Mouse (Mus musculus): ENCODE measurements at regions not wholly inside any gene's neighbourhood (a gene's known extent, or its start where the extent isn't known, plus 50 kb on each side); places are given as distances from the start of the nearest gene placed in this dataset.

DNA sequence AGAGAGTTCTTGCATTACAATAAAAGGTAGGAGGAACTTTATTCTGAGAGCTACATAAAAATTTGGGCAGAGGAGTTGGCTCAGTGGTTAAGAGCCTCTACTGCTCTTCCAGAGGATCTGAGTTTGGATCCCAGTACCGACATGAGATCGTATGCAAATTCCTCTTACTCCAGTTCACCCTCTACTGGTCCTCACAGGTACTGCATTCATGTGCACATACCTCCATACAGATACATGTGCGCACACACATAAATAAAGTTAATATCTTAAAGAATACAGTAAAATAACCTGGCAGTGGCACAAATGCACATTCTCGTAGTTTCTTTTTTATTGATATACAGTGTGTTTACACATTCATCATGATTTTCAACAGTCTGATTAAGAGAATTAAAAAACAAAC lies 232.4 kb downstream of the Vps13c start:
- no peak overlapping the region for H3K9ac ChIP-seq (replicated peaks; ENCODE audit: low read length)
- H3K27ac ChIP-seq (ENCODE audit: low read length): no peak overlapping the region
- 0 out of 2 replicates have a peak, but pooled peaks cover 4% of the 10 kb centered on the region for H3K9me3 ChIP-seq (ENCODE audit: low read length)
- H3K36me3 ChIP-seq (ENCODE audit: insufficient read depth, low read length): no peaks in the 10 kb centered on the region
- no peaks in the 10 kb centered on the region; the same call in 1 of the 2 replicates for H3K27me3 ChIP-seq (ENCODE audit: insufficient read depth, low read length)
- no peaks in the 10 kb centered on the region for H3K4me1 ChIP-seq (ENCODE audit: insufficient read depth, low read length)
- H3K4me2 ChIP-seq (replicated peaks; ENCODE audit: low read depth, low read length): no peak overlapping the region
- H3K4me3 ChIP-seq (ENCODE audit: low read length): no peak overlapping the region
- ATAC-seq (ENCODE audit: low FRiP score, low TSS enrichment): no peak
- WGBS: 91% methylated on average over 4 of the region's 4 CpGs

DNA sequence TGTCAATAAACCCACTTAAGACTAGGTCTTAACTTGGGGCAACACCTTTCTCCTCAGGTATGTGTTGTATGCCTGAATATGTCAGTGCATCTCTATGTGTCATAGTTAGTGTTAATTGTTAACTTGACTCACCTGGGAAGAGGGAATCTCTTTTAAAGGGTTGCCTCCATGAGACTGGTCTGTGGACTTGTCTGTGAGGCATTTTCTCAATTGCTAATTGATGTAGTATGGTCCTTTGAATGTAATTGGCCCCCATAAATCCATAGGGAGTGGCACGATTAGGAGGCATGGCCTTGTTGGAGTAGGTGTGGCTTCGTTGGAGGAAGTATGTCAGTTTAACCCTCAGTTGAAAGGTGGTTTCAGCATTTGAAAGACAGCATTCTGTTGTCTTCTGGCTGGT lies 237.1 kb downstream of the Vps13c start:
- H3K4me3 ChIP-seq (ENCODE audit: low read length): no peak overlapping the region
- H3K27ac ChIP-seq (ENCODE audit: low read length): no peak overlapping the region
- no peak overlapping the region for H3K9ac ChIP-seq (replicated peaks; ENCODE audit: low read length)
- H3K9me3 ChIP-seq (ENCODE audit: low read length): 0 out of 2 replicates have a peak, but pooled peaks cover 4% of the 10 kb centered on the region
- no peaks in the 10 kb centered on the region; the same call in 1 of the 2 replicates for H3K27me3 ChIP-seq (ENCODE audit: insufficient read depth, low read length)
- no peak overlapping the region for H3K4me2 ChIP-seq (replicated peaks; ENCODE audit: low read depth, low read length)
- no peak for ATAC-seq (ENCODE audit: low FRiP score, low TSS enrichment)
- no peaks in the 10 kb centered on the region for H3K36me3 ChIP-seq (ENCODE audit: insufficient read depth, low read length)
- 35% methylated on average over 2 of the region's 2 CpGs for WGBS
- no peaks in the 10 kb centered on the region for H3K4me1 ChIP-seq (ENCODE audit: insufficient read depth, low read length)

DNA sequence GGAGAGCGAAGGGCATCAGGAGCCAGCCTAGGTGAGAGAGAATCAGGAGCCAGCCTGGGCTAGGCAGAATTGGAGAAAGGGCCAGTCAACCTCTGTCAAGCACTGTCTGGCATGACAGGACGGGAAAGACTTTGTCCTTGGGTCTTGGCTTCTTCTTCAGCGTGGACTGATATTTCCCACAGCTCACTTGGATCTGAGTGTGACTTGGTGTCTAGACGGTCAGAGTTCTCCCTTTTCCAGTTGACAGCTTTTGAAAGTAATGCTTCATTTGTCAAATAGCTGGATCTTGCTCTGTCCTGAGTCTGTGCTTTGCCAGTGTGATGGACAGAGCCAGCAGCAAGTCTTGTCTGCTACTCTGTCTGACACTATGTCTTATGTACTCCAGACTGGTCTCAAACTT lies 243.1 kb downstream of the Vps13c start:
- Histone ChIP-seq H3K27me3 (ENCODE audit: insufficient read depth, low read length) (no peaks in the 10 kb centered on the region), H3K9ac (replicated peaks; ENCODE audit: low read length) (no peak overlapping the region), H3K4me1 (ENCODE audit: insufficient read depth, low read length) (no peaks in the 10 kb centered on the region), H3K9me3 (ENCODE audit: low read length) (no peaks in the 10 kb centered on the region), H3K4me3 (ENCODE audit: low read length) (no peak overlapping the region), H3K27ac (ENCODE audit: low read length) (no peak overlapping the region), H3K4me2 (replicated peaks; ENCODE audit: low read depth, low read length) (no peak overlapping the region), H3K36me3 (ENCODE audit: insufficient read depth, low read length) (no peaks in the 10 kb centered on the region)
- WGBS: 69% methylated on average over 4 of the region's 4 CpGs
- no peak for ATAC-seq (ENCODE audit: low FRiP score, low TSS enrichment)

DNA sequence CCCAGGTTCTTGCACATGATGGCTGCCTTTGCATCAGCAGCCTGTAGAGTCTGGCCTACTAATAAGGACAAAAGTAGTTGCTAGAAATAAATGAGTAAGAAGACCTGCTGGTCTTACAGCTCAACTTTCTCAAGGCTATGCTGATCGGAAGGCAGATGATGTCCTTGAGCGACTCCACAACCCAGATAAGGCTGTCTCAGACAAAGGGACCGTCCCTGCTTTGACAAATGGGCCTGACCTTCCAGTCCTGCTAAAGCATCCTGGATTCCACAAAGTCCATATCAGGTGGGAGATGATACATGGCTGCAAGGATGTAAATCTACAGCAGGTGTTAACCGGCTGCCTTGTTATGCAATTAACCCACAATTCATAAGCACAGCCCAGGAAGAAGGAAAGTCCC lies 244.8 kb downstream of the Vps13c start:
- Histone ChIP-seq H3K4me1 (ENCODE audit: insufficient read depth, low read length) (no peaks in the 10 kb centered on the region), H3K4me3 (ENCODE audit: low read length) (no peak overlapping the region), H3K36me3 (ENCODE audit: insufficient read depth, low read length) (no peaks in the 10 kb centered on the region), H3K4me2 (replicated peaks; ENCODE audit: low read depth, low read length) (no peak overlapping the region), H3K9ac (replicated peaks; ENCODE audit: low read length) (no peak overlapping the region), H3K27ac (ENCODE audit: low read length) (no peak overlapping the region), H3K27me3 (ENCODE audit: insufficient read depth, low read length) (no peaks in the 10 kb centered on the region), H3K9me3 (ENCODE audit: low read length) (no peaks in the 10 kb centered on the region)
- ATAC-seq (ENCODE audit: low FRiP score, low TSS enrichment): no peak
- WGBS: 74% methylated on average over 4 of the region's 4 CpGs

DNA sequence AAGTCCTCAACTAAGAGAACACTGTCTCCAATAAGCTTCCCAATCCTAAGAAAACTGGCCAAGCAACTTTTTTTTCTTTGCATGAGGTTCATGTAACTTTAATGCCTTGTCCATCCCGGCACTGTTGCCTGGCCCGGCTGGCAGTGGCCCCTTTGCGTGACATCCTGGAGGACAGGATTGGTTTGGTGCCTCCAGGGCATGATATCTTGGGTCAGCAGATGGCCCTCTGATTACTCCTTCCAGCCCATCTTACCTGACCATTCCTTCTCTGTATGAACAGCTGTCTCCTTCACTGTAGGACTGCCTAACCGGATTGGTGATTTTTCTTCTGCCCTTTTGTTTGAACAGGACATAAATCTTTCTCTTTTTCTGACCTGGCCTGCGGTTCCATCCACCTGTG lies 254.4 kb downstream of the Vps13c start:
- Histone ChIP-seq H3K9me3 (ENCODE audit: low read length) (no peaks in the 10 kb centered on the region), H3K36me3 (ENCODE audit: insufficient read depth, low read length) (no peaks in the 10 kb centered on the region), H3K27me3 (ENCODE audit: insufficient read depth, low read length) (no peaks in the 10 kb centered on the region), H3K4me2 (replicated peaks; ENCODE audit: low read depth, low read length) (no peak overlapping the region), H3K4me1 (ENCODE audit: insufficient read depth, low read length) (no peaks in the 10 kb centered on the region), H3K4me3 (ENCODE audit: low read length) (no peak overlapping the region), H3K27ac (ENCODE audit: low read length) (no peak overlapping the region), H3K9ac (replicated peaks; ENCODE audit: low read length) (no peak overlapping the region)
- ATAC-seq (ENCODE audit: low FRiP score, low TSS enrichment): no peak
- WGBS: 54% methylated on average over 5 of the region's 5 CpGs

DNA sequence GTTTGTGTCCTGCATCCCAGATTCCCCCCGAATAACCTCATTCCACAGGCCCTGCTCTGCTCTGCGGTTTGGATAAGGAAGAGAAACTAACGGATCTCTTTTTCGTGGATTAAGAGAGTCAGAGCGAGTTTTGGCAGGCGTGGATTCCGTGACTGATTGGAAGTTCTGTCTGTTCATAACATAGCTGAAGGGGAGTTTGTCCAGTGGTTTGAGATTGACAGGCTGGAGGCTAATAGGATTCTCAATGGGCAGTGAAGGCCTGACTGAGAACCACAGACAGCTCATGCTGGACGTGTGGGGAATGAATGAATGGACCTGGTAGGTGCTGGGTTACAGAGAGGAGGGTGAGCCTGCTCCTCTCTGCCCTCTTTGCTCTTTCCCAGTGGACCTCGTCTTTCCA lies 269.6 kb downstream of the Vps13c start:
- Histone ChIP-seq H3K9ac (replicated peaks; ENCODE audit: low read length) (no peak overlapping the region), H3K27ac (ENCODE audit: low read length) (no peak overlapping the region), H3K27me3 (ENCODE audit: insufficient read depth, low read length) (no peaks in the 10 kb centered on the region), H3K9me3 (ENCODE audit: low read length) (no peaks in the 10 kb centered on the region), H3K4me1 (ENCODE audit: insufficient read depth, low read length) (no peaks in the 10 kb centered on the region), H3K36me3 (ENCODE audit: insufficient read depth, low read length) (no peaks in the 10 kb centered on the region), H3K4me2 (replicated peaks; ENCODE audit: low read depth, low read length) (no peak overlapping the region), H3K4me3 (ENCODE audit: low read length) (no peak overlapping the region)
- WGBS: 82% methylated on average over 9 of the region's 9 CpGs
- ATAC-seq (ENCODE audit: low FRiP score, low TSS enrichment): no peak

DNA sequence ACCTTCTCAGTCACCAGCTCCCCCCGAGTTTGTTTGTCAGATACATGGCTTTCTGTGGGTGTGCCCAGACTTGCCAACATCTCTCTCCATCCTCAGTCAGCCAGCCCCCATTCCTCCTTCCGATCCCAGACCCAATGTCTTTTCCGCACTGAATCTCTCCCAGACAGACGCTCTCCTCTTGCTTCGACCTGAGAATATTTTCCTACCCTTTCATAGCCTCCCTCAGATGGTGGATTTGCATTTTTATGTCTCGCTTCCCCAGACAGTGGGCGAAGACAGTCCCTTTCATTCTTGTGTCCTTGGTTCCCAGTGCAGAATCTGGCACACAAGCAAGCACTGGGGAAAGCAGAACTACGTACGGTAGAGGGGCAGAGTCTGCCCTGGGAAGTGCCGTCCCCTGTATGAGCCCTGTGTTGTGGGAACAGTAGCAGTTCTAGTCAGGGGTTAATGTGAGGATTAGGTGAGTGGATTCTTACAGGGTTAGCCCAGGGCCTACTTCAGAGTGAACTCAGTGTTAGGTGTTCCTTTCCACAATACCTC lies 275.0 kb downstream of the Vps13c start:
- no peak overlapping the region for H3K9ac ChIP-seq (replicated peaks; ENCODE audit: low read length)
- no peaks in the 10 kb centered on the region for H3K4me1 ChIP-seq (ENCODE audit: insufficient read depth, low read length)
- H3K9me3 ChIP-seq (ENCODE audit: low read length): no peaks in the 10 kb centered on the region
- H3K36me3 ChIP-seq (ENCODE audit: insufficient read depth, low read length): no peaks in the 10 kb centered on the region
- no peak overlapping the region for H3K4me2 ChIP-seq (replicated peaks; ENCODE audit: low read depth, low read length)
- no peaks in the 10 kb centered on the region for H3K27me3 ChIP-seq (ENCODE audit: insufficient read depth, low read length)
- 82% methylated on average over 10 of the region's 10 CpGs for WGBS
- H3K27ac ChIP-seq (ENCODE audit: low read length): no peak overlapping the region
- H3K4me3 ChIP-seq (ENCODE audit: low read length): no peak overlapping the region
- no peak for ATAC-seq (ENCODE audit: low FRiP score, low TSS enrichment)

DNA sequence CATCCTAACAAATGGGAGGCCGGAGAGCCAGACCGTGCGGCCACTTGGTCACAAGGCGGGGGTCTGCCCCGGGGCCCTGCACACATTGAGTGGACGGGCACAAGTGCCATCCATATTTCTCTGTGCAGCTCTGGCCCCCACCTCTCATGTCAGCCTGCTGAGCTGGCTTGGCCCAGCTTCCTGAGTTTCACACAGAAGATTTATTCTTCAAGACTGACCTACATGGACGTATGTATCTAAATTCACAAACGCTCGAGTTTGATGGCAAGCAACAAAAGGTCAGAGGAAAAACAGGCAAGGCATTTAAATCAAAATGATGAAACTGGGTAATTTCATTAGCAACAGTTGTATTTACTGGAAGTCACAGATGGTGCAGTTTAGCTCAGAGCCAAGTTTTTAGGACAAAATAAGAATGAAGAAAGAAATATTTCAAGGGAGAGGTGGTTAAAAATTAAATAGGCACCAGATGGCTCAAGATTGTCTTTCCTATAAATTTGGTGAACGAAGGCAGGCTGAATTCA lies 276.1 kb downstream of the Vps13c start:
- Histone ChIP-seq H3K9me3 (ENCODE audit: low read length) (no peaks in the 10 kb centered on the region), H3K36me3 (ENCODE audit: insufficient read depth, low read length) (no peaks in the 10 kb centered on the region), H3K9ac (replicated peaks; ENCODE audit: low read length) (no peak overlapping the region), H3K4me1 (ENCODE audit: insufficient read depth, low read length) (no peaks in the 10 kb centered on the region), H3K4me2 (replicated peaks; ENCODE audit: low read depth, low read length) (no peak overlapping the region), H3K27ac (ENCODE audit: low read length) (no peak overlapping the region), H3K4me3 (ENCODE audit: low read length) (no peak overlapping the region), H3K27me3 (ENCODE audit: insufficient read depth, low read length) (no peaks in the 10 kb centered on the region)
- ATAC-seq (ENCODE audit: low FRiP score, low TSS enrichment): no peak
- 47% methylated on average over 10 of the region's 10 CpGs for WGBS

DNA sequence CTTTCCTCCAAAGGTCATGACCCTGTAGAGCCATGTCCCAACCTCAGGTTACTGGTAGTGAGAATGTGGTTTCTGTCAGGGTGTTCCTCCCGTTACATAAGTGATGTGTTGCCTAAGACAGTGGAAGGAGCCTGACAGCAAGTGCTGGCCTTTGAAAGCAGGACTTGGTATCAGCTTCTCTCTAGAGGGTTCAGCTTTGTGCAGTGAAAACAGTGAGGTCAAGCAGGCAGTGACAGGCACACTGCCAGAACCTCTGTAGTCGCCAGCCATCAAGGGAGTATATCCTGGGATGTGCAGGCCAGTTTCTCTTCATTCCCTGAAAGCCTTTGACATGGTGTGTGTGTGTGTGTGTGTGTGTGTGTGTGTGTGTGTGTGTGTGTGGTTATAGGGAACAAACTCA lies 278.1 kb downstream of the Vps13c start:
- no peak for ATAC-seq (ENCODE audit: low FRiP score, low TSS enrichment)
- H3K4me1 ChIP-seq (ENCODE audit: insufficient read depth, low read length): no peaks in the 10 kb centered on the region
- H3K4me2 ChIP-seq (replicated peaks; ENCODE audit: low read depth, low read length): no peak overlapping the region
- H3K4me3 ChIP-seq (ENCODE audit: low read length): no peak overlapping the region
- no peak overlapping the region for H3K27ac ChIP-seq (ENCODE audit: low read length)
- no peaks in the 10 kb centered on the region for H3K36me3 ChIP-seq (ENCODE audit: insufficient read depth, low read length)
- WGBS: 60% methylated on average over 2 of the region's 2 CpGs
- H3K27me3 ChIP-seq (ENCODE audit: insufficient read depth, low read length): no peaks in the 10 kb centered on the region
- no peaks in the 10 kb centered on the region for H3K9me3 ChIP-seq (ENCODE audit: low read length)
- no peak overlapping the region for H3K9ac ChIP-seq (replicated peaks; ENCODE audit: low read length)

DNA sequence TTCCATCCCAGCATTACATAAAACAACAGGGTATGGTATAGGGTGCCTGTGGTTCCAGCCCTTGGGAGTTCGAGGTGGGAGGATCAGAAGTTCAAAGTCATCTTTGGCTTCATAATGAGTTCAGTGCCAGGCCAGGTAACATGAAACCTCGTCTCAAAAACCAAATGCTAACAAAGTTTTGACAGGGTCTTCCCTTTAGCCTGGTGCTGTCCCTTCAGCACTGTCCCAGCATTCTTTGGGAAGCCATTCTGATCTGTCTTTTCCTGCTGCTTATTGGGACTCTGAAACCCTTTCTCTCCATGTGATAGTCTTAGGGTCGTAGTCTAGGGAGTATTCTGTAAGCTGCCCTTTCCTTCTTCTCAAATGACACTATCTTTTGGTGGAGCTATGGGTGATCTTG lies 282.1 kb downstream of the Vps13c start:
- no peak for ATAC-seq (ENCODE audit: low FRiP score, low TSS enrichment)
- Histone ChIP-seq H3K36me3 (ENCODE audit: insufficient read depth, low read length) (no peaks in the 10 kb centered on the region), H3K4me3 (ENCODE audit: low read length) (no peak overlapping the region), H3K4me1 (ENCODE audit: insufficient read depth, low read length) (no peaks in the 10 kb centered on the region), H3K4me2 (replicated peaks; ENCODE audit: low read depth, low read length) (no peak overlapping the region), H3K9ac (replicated peaks; ENCODE audit: low read length) (no peak overlapping the region), H3K27ac (ENCODE audit: low read length) (no peak overlapping the region), H3K9me3 (ENCODE audit: low read length) (no peaks in the 10 kb centered on the region), H3K27me3 (ENCODE audit: insufficient read depth, low read length) (no peaks in the 10 kb centered on the region)
- WGBS: 16% methylated on average over 3 of the region's 3 CpGs

Measured in kidney, embryonic 16.5 days (tissue).